Mouse (Mus musculus) adrenal gland, adult 2 months (tissue): ENCODE measurements around the gene Hyal1. TPM values are rescaled to one million over a fixed set of nuclear protein-coding genes. Genes with fewer than 3 reads are reported as not detected.
"Not testable (repeated sequence)": the region's sequence is repeated elsewhere in the genome, so short reads cannot be mapped to it uniquely, and the experiment has no call there.

Experiments
- DNase-seq: peaks from one replicate; pipeline ENCODE4 v3.0.0; 2021
- polyA plus RNA-seq: library from polyadenylated mRNA; depleted of rRNA; stranded (reverse); fragments of >200 nt; gene quantifications from 2 replicates; pipeline ENCODE4 v1.2.3, GENCODE M21; 2012
- total RNA-seq, 2 experiments: library from RNA; stranded (reverse); gene quantifications; 2 replicates each; pipeline ENCODE4 v1.2.3; 2021

Hyal1 gene
- total and polyA plus RNA-seq, 3 experiments, result 7.0 to 15.2 (median 13.7) TPM

DNA sequence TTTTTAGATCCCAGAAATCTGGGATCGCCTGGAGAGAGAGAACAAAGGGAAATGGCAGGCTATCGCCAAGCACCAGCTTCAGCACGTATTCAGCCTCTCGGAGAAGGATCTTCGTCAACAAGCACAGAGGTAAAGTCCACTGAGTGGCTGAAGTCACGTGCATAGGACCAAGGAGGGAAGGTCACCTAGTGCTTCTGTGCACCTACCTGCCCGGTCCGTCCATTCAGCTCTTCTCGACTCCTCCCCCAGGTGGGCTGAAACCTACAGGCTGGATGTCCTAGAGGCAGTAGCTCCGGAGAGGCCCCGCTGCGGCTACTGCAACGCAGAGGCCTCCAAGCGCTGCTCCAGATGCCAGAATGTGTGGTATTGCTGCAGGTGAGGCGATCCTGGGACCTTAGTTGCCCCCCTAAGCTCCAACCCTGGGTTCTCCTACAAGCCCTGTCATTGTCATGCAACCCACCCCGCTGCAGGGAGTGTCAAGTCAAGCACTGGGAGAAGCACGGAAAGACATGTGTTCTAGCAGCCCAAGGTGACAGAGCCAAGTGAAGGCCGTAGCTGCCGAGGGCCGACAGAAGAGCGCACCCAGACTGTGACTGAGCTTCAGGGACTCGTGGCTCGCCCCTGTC lies 26.1 kb upstream of the Hyal1 start:
- no peak for DNase-seq

- DNase-seq, result peak; percentile 85
These were observed 25.4 kb upstream of the Hyal1 start, which contains the start of gene Rassf1 for GRCm38 (mm10) chr9:107551117-107551889. Gene Rassf1 (plus strand): TSS chr9:107551555.

DNA sequence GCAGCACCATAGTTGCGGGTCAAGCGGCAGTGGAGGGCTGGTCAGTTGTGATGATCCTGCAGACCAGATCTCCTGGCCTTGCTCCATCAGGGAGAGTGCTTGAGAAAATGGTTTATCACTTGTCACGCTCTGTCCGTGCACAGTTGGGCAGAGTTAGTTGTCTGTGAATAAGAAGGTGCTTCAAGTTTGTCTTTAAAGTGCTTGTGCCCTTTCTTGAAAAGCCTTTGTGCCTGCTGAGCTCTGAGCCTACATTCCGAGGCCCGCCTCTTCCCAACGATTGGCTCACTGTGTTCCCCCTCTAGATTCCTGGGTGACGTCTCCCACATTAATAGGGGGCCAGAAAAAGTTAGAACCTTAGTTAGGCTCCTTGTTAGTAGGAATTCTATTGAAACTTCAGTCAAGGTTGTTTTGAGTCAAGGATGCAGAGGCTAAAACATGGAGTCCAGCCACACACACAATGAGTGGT lies 24.8 kb upstream of the Hyal1 start:
- no peak for DNase-seq

GRCm38 (mm10) chr9:107552690-107553393 lies 23.9 kb upstream of the Hyal1 start:
- no peak for DNase-seq

- DNase-seq, result peak; percentile 64
These were observed 23.0 kb upstream of the Hyal1 start for GRCm38 (mm10) chr9:107553541-107554318.

DNA sequence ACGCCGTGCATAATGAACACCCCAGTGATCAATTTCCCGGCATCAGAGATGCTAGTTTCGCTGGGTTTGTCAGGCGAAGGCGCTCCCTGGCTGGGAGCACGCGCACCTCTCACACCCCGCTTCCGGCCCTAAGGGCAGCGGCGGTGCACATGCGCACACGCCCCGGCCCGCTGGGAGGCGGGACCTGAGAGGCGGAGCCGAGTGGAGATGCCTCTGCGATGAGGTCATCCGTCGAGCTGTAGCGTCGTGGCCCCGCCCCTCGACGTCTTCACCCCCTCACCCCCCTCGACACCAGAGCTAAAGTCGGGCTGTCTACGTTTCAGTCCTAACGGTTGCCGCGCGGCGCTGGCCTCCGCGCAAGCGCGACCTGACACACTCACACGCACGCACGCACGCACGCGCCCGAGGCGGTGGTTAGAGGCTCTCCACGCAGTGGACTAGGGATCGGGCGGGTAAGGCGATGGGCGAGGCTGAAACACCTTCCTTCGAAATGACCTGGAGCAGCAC lies 22.4 kb upstream of the Hyal1 start:
- peak; percentile 97 for DNase-seq

- DNase-seq, result peak; percentile 77
These were observed 21.7 kb upstream of the Hyal1 start for GRCm38 (mm10) chr9:107555031-107555457.

DNA sequence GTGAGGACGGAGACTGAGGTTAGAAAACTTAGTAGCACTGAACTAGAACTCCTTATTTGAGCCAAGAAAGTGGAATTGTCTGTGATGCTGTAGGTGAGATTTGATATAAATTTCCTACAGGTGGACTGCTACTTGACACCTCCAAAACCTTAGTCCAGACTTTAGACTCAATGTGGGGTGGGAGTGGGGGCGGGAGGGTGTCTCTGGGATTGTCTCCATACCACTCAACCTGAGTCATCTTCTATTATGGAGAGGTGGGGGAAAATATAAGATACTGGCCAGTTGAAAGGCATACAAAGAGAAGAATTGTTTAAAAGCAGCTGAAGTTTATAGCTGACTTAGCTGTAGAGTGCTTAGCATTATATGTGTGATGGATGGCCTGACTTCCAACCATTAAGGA lies 21.0 kb upstream of the Hyal1 start:
- DNase-seq, result no peak

- DNase-seq, result no peak
These were observed 20.4 kb upstream of the Hyal1 start for GRCm38 (mm10) chr9:107556346-107556745.

DNA sequence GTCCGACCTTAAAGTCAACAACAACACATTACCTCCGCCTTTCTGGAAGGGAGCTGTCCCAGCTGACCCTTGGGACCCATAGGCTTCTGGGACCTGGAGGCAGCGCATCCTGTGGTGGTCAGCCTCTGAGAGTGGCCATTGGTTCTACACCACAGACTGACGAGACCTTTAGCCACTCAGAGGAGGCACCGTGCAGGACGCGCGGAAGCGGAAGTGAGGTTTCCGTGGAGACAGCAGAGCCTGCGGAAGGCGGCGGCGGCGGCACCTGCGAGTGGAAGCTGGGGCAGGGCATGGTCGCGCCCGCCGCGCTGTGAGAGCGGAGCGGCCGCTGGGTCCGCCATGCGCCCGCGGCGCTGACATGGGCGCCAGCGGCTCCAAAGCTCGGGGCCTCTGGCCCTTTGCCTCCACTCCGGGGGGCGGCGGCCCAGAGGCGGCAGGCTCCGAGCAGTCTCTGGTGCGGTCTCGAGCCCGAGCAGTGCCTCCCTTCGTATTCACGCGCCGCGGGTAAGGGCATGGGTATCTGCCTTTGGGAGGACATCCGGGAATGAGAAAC lies 13.6 kb upstream of the Hyal1 start, which contains the start of gene Tusc2:
Gene Tusc2, plus strand, starts transcription at position 227 of the 553 bp plus-strand sequence.
- peak; percentile 97 for DNase-seq

- not testable (repeated sequence) for DNase-seq
These were observed 11.2 kb upstream of the Hyal1 start for GRCm38 (mm10) chr9:107565556-107565955.

DNA sequence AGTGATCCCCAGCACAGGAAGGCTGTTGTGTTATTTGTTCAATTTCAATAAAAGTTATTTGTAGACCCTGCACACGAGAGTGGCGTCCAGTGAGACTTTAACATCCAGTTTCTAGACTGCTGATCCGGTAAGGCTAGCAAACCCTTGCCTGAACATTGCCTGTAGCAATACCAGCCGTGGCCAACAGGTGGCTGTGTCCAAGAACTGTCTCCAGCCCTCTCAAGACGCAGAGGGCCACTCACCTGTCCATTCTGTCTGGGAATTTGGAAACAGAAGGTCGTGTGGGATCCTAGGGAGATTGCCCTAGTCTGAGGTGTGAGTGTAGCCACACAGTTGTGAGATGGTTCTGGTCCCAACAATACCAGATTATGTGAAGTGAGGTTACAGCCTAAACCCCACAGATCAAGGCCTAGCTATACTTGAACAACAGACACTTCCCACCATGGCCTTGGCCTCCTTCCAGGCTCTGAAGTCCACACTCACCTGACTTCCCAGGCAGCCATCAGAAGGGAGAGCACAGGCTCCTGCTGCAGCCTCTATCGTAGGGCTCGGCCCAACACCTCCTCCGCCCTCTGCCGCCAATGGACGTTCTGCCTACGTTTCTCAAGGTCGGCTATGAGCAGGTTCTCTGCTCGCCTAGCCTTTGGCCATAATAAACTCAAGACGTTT lies 10.6 kb upstream of the Hyal1 start:
- peak; percentile 88 for DNase-seq

GRCm38 (mm10) chr9:107566855-107567254 lies 9.9 kb upstream of the Hyal1 start:
- peak; percentile 61 for DNase-seq

- peak; percentile 76 for DNase-seq
These were observed 8.9 kb upstream of the Hyal1 start, which contains the start of gene Hyal2 for GRCm38 (mm10) chr9:107567702-107568319. Gene Hyal2 (plus strand): TSS chr9:107567945.

- DNase-seq, result peak; percentile 91
These were observed 8.1 kb upstream of the Hyal1 start for GRCm38 (mm10) chr9:107568331-107569261.

DNA sequence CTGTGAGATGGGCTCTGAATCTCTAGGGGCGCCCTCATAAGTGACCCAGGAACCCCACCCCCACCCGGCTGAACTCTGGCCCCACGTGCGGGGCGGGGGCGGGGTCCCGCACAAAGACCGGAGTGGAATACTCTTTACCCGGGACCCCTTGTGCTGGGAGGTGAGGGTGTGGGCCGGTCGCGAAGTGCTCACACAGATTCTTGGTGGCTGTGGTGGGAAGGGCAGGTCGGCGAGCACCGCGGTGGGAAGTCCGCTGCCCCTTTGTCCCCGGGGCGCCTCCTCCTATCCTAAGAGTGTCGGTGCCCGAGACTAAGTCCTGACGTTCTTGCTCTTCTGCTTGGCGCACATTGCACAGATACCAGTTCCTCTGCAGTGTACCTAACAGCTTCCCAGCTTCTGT lies 7.5 kb upstream of the Hyal1 start:
- DNase-seq, result no peak

DNA sequence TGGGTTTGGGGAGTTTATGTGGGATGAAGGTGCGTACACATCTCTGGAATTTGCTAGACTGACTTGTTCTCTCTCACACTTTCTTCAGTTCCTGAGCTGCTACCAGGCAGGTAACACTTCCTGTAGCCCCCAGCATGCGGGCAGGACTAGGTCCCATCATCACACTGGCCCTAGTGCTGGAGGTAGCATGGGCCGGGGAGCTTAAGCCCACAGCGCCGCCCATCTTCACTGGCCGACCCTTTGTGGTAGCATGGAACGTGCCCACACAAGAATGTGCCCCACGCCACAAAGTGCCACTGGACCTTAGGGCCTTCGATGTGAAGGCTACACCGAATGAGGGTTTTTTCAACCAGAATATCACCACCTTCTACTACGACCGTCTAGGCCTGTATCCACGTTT lies 6.7 kb upstream of the Hyal1 start:
- no peak for DNase-seq

DNA sequence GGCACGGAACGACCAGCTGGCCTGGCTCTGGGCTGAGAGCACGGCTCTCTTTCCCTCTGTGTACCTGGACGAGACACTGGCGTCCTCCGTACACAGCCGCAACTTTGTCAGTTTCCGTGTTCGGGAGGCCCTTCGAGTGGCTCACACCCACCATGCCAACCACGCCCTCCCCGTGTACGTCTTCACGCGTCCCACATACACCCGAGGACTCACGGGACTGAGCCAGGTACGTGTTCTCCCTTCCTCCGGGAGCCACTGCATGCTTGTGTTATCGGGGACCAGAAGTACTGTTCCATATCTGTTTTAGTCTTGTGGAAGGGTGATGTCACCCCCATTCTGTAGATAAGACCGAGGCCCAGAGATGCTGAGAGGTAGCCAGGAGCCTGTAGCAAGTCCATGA lies 5.9 kb upstream of the Hyal1 start:
- DNase-seq, result no peak
